Mouse (Mus musculus): Measurements from ENCODE around the gene Cdc42.
A peak's percentile ranks its signal among the peaks of the same experiment; 100 is the strongest.

Gene Cdc42

GRCm38 (mm10) chr4:137357517-137358254, at the start of gene Cdc42:
Gene Cdc42 (minus strand): TSS chr4:137357720.
- peak; percentile 93 for DNase-seq (ENCODE audit: low read depth, low spot score)

- DNase-seq (ENCODE audit: low read depth, low spot score), result no peak
Measured at GRCm38 (mm10) chr4:137405571-137405970, 48.1 kb upstream of the Cdc42 start.

GRCm38 (mm10) chr4:137396641-137397525, 39.4 kb upstream of the Cdc42 start:
- DNase-seq (ENCODE audit: low read depth, low spot score), result no peak

GRCm38 (mm10) chr4:137393378-137394135, 36.0 kb upstream of the Cdc42 start:
- no peak for DNase-seq (ENCODE audit: low read depth, low spot score)

- DNase-seq (ENCODE audit: low read depth, low spot score), result no peak
Measured at GRCm38 (mm10) chr4:137392874-137393273, 35.4 kb upstream of the Cdc42 start.

- DNase-seq (ENCODE audit: low read depth, low spot score), result no peak
Measured at GRCm38 (mm10) chr4:137391287-137391686, 33.8 kb upstream of the Cdc42 start.

GRCm38 (mm10) chr4:137390196-137390595, 32.7 kb upstream of the Cdc42 start:
- no peak for DNase-seq (ENCODE audit: low read depth, low spot score)

GRCm38 (mm10) chr4:137388983-137389382, 31.5 kb upstream of the Cdc42 start:
- no peak for DNase-seq (ENCODE audit: low read depth, low spot score)

GRCm38 (mm10) chr4:137388059-137388794, 30.7 kb upstream of the Cdc42 start:
- DNase-seq (ENCODE audit: low read depth, low spot score), result peak; percentile 94

- no peak for DNase-seq (ENCODE audit: low read depth, low spot score)
Measured at GRCm38 (mm10) chr4:137387482-137388058, 30.1 kb upstream of the Cdc42 start.

GRCm38 (mm10) chr4:137380702-137381605, 23.4 kb upstream of the Cdc42 start:
- DNase-seq (ENCODE audit: low read depth, low spot score), result no peak

- no peak for DNase-seq (ENCODE audit: low read depth, low spot score)
Measured at GRCm38 (mm10) chr4:137379713-137380255, 22.3 kb upstream of the Cdc42 start.

GRCm38 (mm10) chr4:137379085-137379484, 21.6 kb upstream of the Cdc42 start:
- DNase-seq (ENCODE audit: low read depth, low spot score), result no peak

- no peak for DNase-seq (ENCODE audit: low read depth, low spot score)
Measured at GRCm38 (mm10) chr4:137377526-137378304, 20.2 kb upstream of the Cdc42 start.

- DNase-seq (ENCODE audit: low read depth, low spot score), result no peak
Measured at GRCm38 (mm10) chr4:137376778-137377177, 19.3 kb upstream of the Cdc42 start.

- DNase-seq (ENCODE audit: low read depth, low spot score), result no peak
Measured at GRCm38 (mm10) chr4:137375314-137376278, 18.1 kb upstream of the Cdc42 start.

GRCm38 (mm10) chr4:137373711-137374110, 16.2 kb upstream of the Cdc42 start:
- DNase-seq (ENCODE audit: low read depth, low spot score), result no peak

Measured in telencephalon, adult 2 months (tissue).